12 mouse cellular contexts compared by ENCODE assay signal in genomic region chr7:144447146-144447545, GRCm38 (mm10). TPM values are rescaled to one million over a fixed set of nuclear protein-coding genes. Genes with fewer than 3 reads are reported as not detected.
DNase-seq lines count a peak whose midpoint lies in the region; ATAC-seq lines count a peak whose summit lies in the region.
"Had no signal": no experiment of that assay in that cellular context is flagged by ENCODE, and none has a peak within 500 bp of the region (broad histone marks: within the 10 kb centered on the region; RNA-seq: fewer than 3 reads in every experiment).

No protein-coding gene starts in this region.

- H3K27ac ChIP-seq in liver, embryonic 16.5 days (ENCODE audit: low read length) = no peak overlapping the region
- no peak overlapping the region for H3K27ac ChIP-seq in hindbrain, embryonic 12.5 days
- H3K27ac ChIP-seq: neural tube, embryonic 12.5 days had no signal

- H3K36me3 ChIP-seq in liver, embryonic 16.5 days (ENCODE audit: control insufficient read depth, insufficient read depth) = peaks cover 6% of the 10 kb centered on the region
- H3K36me3 ChIP-seq in hindbrain, embryonic 12.5 days = peaks cover 93% of the 10 kb centered on the region

- no peaks in the 10 kb centered on the region for H3K27me3 ChIP-seq in liver, embryonic 16.5 days (ENCODE audit: control insufficient read depth, insufficient read depth, low read depth, low read length)
- H3K27me3 ChIP-seq in hindbrain, embryonic 12.5 days = no peaks in the 10 kb centered on the region
- H3K27me3 ChIP-seq: neural tube, embryonic 12.5 days had no signal

- no peak for DNase-seq in liver
- DNase-seq in T-cell, adult 2 months (ENCODE audit: low spot score) = peak; percentile 52
- peak; percentile 59 for DNase-seq in naive thymus-derived CD4-positive, alpha-beta T cell, adult 2 months (ENCODE audit: low read depth)
- DNase-seq in thymus, postnatal 36 days = peak; percentile 48 to 55
- DNase-seq in frontal cortex, postnatal 25 days (ENCODE audit: low spot score in 2 of 2) = no peak
- no peak for DNase-seq in ovary, postnatal 14 days (ENCODE audit: low spot score)
- DNase-seq: cerebellum, adult 9-10 months; heart, postnatal 14 days; kidney, adult 8-10 months had no signal

- H3K4me1 ChIP-seq in liver, embryonic 16.5 days (ENCODE audit: control insufficient read depth, low read depth, low read length) = no peaks in the 10 kb centered on the region
- H3K4me1 ChIP-seq in hindbrain, embryonic 12.5 days = no peaks in the 10 kb centered on the region
- H3K4me1 ChIP-seq: neural tube, embryonic 12.5 days had no signal

- 27% methylated on average over 3 of the region's 3 CpGs for WGBS in liver, embryonic 16.5 days (ENCODE audit: insufficient replicate concordance)
- WGBS in hindbrain, embryonic 12.5 days = 97% methylated on average over 3 of the region's 3 CpGs

- ATAC-seq in liver, embryonic 16.5 days (ENCODE audit: low read depth) = peak; percentile 11; the same call in 1 of the 2 replicates
- no peak for ATAC-seq in hindbrain, embryonic 12.5 days (ENCODE audit: low FRiP score)

- no peaks in the 10 kb centered on the region for H3K9me3 ChIP-seq in liver, embryonic 16.5 days (replicated peaks; ENCODE audit: control insufficient read depth, low read length)
- no peaks in the 10 kb centered on the region for H3K9me3 ChIP-seq in hindbrain, embryonic 12.5 days (replicated peaks)
- H3K9me3 ChIP-seq: neural tube, embryonic 12.5 days had no signal

- no peak overlapping the region for H3K9ac ChIP-seq in liver, embryonic 16.5 days (ENCODE audit: low read depth, low read length)
- H3K9ac ChIP-seq in hindbrain, embryonic 12.5 days = no peak overlapping the region
- H3K9ac ChIP-seq: neural tube, embryonic 12.5 days had no signal

- no peak overlapping the region for H3K4me3 ChIP-seq in liver, embryonic 16.5 days (ENCODE audit: low read depth, low read length)
- no peak overlapping the region for H3K4me3 ChIP-seq in hindbrain, embryonic 12.5 days
- H3K4me3 ChIP-seq: neural tube, embryonic 12.5 days had no signal

- no peak overlapping the region for H3K4me2 ChIP-seq in liver, embryonic 16.5 days (ENCODE audit: low read depth, low read length)
- H3K4me2 ChIP-seq in hindbrain, embryonic 12.5 days (replicated peaks) = no peak overlapping the region
- H3K4me2 ChIP-seq: neural tube, embryonic 12.5 days had no signal

RNA-seq across cellular contexts. Expression of gene Cttn, which starts 23.7 kb away (rescaled TPM):
- 33.7 and 34.1 TPM in 2 replicates for polyA plus RNA-seq in liver, embryonic 16.5 days (2015; fragmentation: Nextera tagmentation; extraction: Ambion mirVana)
- polyA plus RNA-seq in hindbrain, embryonic 12.5 days (2016; fragmentation: Nextera tagmentation; extraction: Ambion mirVana) = 198 and 213 TPM in 2 replicates

Comparison
In these comparisons a context has a peak if more than half of its experiments do, and no peak if none do; other contexts are left out.
1. DNase-seq: peak in T-cell, adult 2 months (single experiment), naive thymus-derived CD4-positive, alpha-beta T cell, adult 2 months (single experiment) and thymus, postnatal 36 days (2 of 2); none in liver (single experiment), frontal cortex, postnatal 25 days (0 of 2) and ovary, postnatal 14 days (single experiment).